Mouse (Mus musculus): Measurements from ENCODE around the gene Pigt. TPM values are rescaled to one million over a fixed set of nuclear protein-coding genes. Genes with fewer than 3 reads are reported as not detected.

Pigt gene
- 100 to 1,000 TPM; 109 to 113 TPM for total RNA-seq (2021)

GRCm38 (mm10) chr2:164496847-164497690, at the start of gene Pigt:
Pigt (plus strand) TSS chr2:164497520.
- intact Hi-C loops (cut with DNase I), result no loop called here

GRCm38 (mm10) chr2:164448140-164448539, 49.2 kb upstream of the Pigt start:
- DNase-seq, result no peak
- intact Hi-C loops (cut with DNase I), result no loop called here

More at GRCm38 (mm10) chr2:164496847-164497690, at the start of gene Pigt:
- peak; percentile 88 for DNase-seq

- no peak for DNase-seq
- intact Hi-C loops (cut with DNase I), result no loop called here
Observed at GRCm38 (mm10) chr2:164448921-164449320, 48.4 kb upstream of the Pigt start.

- DNase-seq, result no peak
- intact Hi-C loops (cut with DNase I), result no loop called here
Observed at GRCm38 (mm10) chr2:164449341-164450042, 47.8 kb upstream of the Pigt start.

- no peak for DNase-seq
- intact Hi-C loops (cut with DNase I), result no loop called here
Observed at GRCm38 (mm10) chr2:164452000-164452676, 45.2 kb upstream of the Pigt start.

- intact Hi-C loops (cut with DNase I), result no loop called here
- no peak for DNase-seq
Observed at GRCm38 (mm10) chr2:164453047-164453757, 44.1 kb upstream of the Pigt start.

GRCm38 (mm10) chr2:164453887-164454500, 43.3 kb upstream of the Pigt start:
- intact Hi-C loops (cut with DNase I), result no loop called here
- DNase-seq, result no peak

- DNase-seq, result no peak
- intact Hi-C loops (cut with DNase I), result loop anchor here (5.0 kb wide), 1 partner anchor 38 kb away; no protein-coding TSS in a partner anchor
Observed at GRCm38 (mm10) chr2:164454846-164455245, 42.5 kb upstream of the Pigt start.

- intact Hi-C loops (cut with DNase I), result loop anchor here (5.0 kb wide), 1 partner anchor 38 kb away; no protein-coding TSS in a partner anchor
- no peak for DNase-seq
Observed at GRCm38 (mm10) chr2:164455421-164456190, 41.7 kb upstream of the Pigt start.

GRCm38 (mm10) chr2:164456413-164456812, 40.9 kb upstream of the Pigt start:
- intact Hi-C loops (cut with DNase I), result loop anchor here (5.0 kb wide), 1 partner anchor 39 kb away; no protein-coding TSS in a partner anchor
- no peak for DNase-seq

- intact Hi-C loops (cut with DNase I), result loop anchor here (5.0 kb wide), 1 partner anchor 40 kb away; no protein-coding TSS in a partner anchor
Observed at GRCm38 (mm10) chr2:164456864-164457300, 40.4 kb upstream of the Pigt start, which contains the start of gene Sys1. Sys1 (plus strand) TSS chr2:164456964.

GRCm38 (mm10) chr2:164457942-164458341, 39.4 kb upstream of the Pigt start:
- intact Hi-C loops (cut with DNase I), result loop anchor here (5.0 kb wide), 1 partner anchor 41 kb away; no protein-coding TSS in a partner anchor

More at GRCm38 (mm10) chr2:164456864-164457300, 40.4 kb upstream of the Pigt start, which contains the start of gene Sys1:
- no peak for DNase-seq

GRCm38 (mm10) chr2:164458535-164458934, 38.8 kb upstream of the Pigt start:
- intact Hi-C loops (cut with DNase I), result loop anchor here (5.0 kb wide), 1 partner anchor 41 kb away; no protein-coding TSS in a partner anchor
- DNase-seq, result no peak

More at GRCm38 (mm10) chr2:164457942-164458341, 39.4 kb upstream of the Pigt start:
- DNase-seq, result no peak

GRCm38 (mm10) chr2:164460745-164461551, 36.4 kb upstream of the Pigt start, which contains the start of gene Gm20458:
Gm20458 (plus strand) TSS chr2:164460967.
- peak; percentile 96 for DNase-seq

GRCm38 (mm10) chr2:164465161-164465560, 32.2 kb upstream of the Pigt start:
- DNase-seq, result no peak
- intact Hi-C loops (cut with DNase I), result no loop called here

More at GRCm38 (mm10) chr2:164460745-164461551, 36.4 kb upstream of the Pigt start, which contains the start of gene Gm20458:
- intact Hi-C loops (cut with DNase I), result no loop called here

- intact Hi-C loops (cut with DNase I), result no loop called here
- no peak for DNase-seq
Observed at GRCm38 (mm10) chr2:164466787-164467186, 30.5 kb upstream of the Pigt start.

GRCm38 (mm10) chr2:164470254-164470653, 27.1 kb upstream of the Pigt start:
- intact Hi-C loops (cut with DNase I), result no loop called here
- DNase-seq, result peak; percentile 59

- intact Hi-C loops (cut with DNase I), result no loop called here
- DNase-seq, result no peak
Observed at GRCm38 (mm10) chr2:164473624-164474023, 23.7 kb upstream of the Pigt start, which contains the start of gene Trp53tg5. Trp53tg5 (minus strand) TSS chr2:164473724.
